Mouse (Mus musculus): ENCODE measurements at regions not wholly inside any gene's neighbourhood (a gene's known extent, or its start where the extent isn't known, plus 50 kb on each side); places are given as distances from the start of the nearest gene placed in this dataset.

GRCm38 (mm10) chr3:51169150-51169925, 54.9 kb upstream of the Noct start:
- H3K36me3 ChIP-seq (ENCODE audit: control insufficient read depth, insufficient read depth, low read length): no peaks in the 10 kb centered on the region
- H3K4me3 ChIP-seq (replicated peaks; ENCODE audit: low read depth, low read length): no peak overlapping the region
- H3K9ac ChIP-seq (replicated peaks; ENCODE audit: low read length): no peak overlapping the region
- no peak overlapping the region for H3K27ac ChIP-seq (replicated peaks; ENCODE audit: low read depth, low read length)
- 68% methylated on average over 30 of the region's 30 CpGs for WGBS
- H3K4me2 ChIP-seq (ENCODE audit: low read length): no peak overlapping the region
- H3K27me3 ChIP-seq (ENCODE audit: control insufficient read depth, insufficient read depth, low read length): no peaks in the 10 kb centered on the region
- DNase-seq (peak; percentile 25), ATAC-seq (ENCODE audit: low FRiP score, low TSS enrichment) (no peak)
- peaks cover 6% of the 10 kb centered on the region; the same call in 1 of the 2 replicates for H3K4me1 ChIP-seq (ENCODE audit: control insufficient read depth, insufficient read depth, low read length)
- H3K9me3 ChIP-seq (ENCODE audit: control insufficient read depth, low read length): no peaks in the 10 kb centered on the region

GRCm38 (mm10) chr3:51170225-51170852, 53.9 kb upstream of the Noct start:
- Histone ChIP-seq H3K27me3 (ENCODE audit: control insufficient read depth, insufficient read depth, low read length) (no peaks in the 10 kb centered on the region), H3K4me1 (ENCODE audit: control insufficient read depth, insufficient read depth, low read length) (peaks cover 6% of the 10 kb centered on the region; the same call in 1 of the 2 replicates), H3K9me3 (ENCODE audit: control insufficient read depth, low read length) (no peaks in the 10 kb centered on the region), H3K27ac (replicated peaks; ENCODE audit: low read depth, low read length) (no peak overlapping the region), H3K4me3 (replicated peaks; ENCODE audit: low read depth, low read length) (no peak overlapping the region), H3K9ac (replicated peaks; ENCODE audit: low read length) (no peak overlapping the region; the same call in 1 of the 2 replicates), H3K4me2 (ENCODE audit: low read length) (peak overlapping the region; percentile 37), H3K36me3 (ENCODE audit: control insufficient read depth, insufficient read depth, low read length) (no peaks in the 10 kb centered on the region)
- 23% methylated on average over 19 of the region's 19 CpGs for WGBS
- ATAC-seq (ENCODE audit: low FRiP score, low TSS enrichment) (peak; percentile 84), DNase-seq (peak; percentile 92)
